In genomic region chr9:63174001-63174721, GRCm38 (mm10) we compare ENCODE assay signal across 34 mouse cellular contexts. TPM values are rescaled to one million over a fixed set of nuclear protein-coding genes. Genes with fewer than 3 reads are reported as not detected.
DNase-seq lines count a peak whose midpoint lies in the region; ATAC-seq lines count a peak whose summit lies in the region.
"Had no signal": no experiment of that assay in that cellular context is flagged by ENCODE, and none has a peak within 500 bp of the region (broad histone marks: within the 10 kb centered on the region; RNA-seq: fewer than 3 reads in every experiment).

No protein-coding gene starts in this region.

- H3K36me3 ChIP-seq in kidney, embryonic 16.5 days (ENCODE audit: insufficient read depth, low read length) = 0 out of 2 replicates have a peak, but pooled peaks cover 3% of the 10 kb centered on the region
- H3K36me3 ChIP-seq: hindbrain, embryonic 15.5 days; neural tube, embryonic 15.5 days had no signal

- H3K4me3 ChIP-seq in kidney, embryonic 16.5 days (ENCODE audit: low read length) = no peak overlapping the region
- H3K4me3 ChIP-seq: forebrain, embryonic 13.5 days; hindbrain, embryonic 10.5 days; hindbrain, embryonic 15.5 days; liver, embryonic 12.5 days; megakaryocyte, embryonic 14.5 days; midbrain, embryonic 12.5 days; neural tube, embryonic 15.5 days had no signal

- WGBS in kidney, embryonic 16.5 days = 66% methylated on average over 8 of the region's 8 CpGs

- H3K27me3 ChIP-seq in kidney, embryonic 16.5 days (ENCODE audit: insufficient read depth, low read length) = no peaks in the 10 kb centered on the region
- H3K27me3 ChIP-seq: hindbrain, embryonic 15.5 days; liver, embryonic 12.5 days; megakaryocyte, embryonic 14.5 days; neural tube, embryonic 15.5 days; Patski had no signal

- H3K9ac ChIP-seq in kidney, embryonic 16.5 days (replicated peaks; ENCODE audit: low read length) = no peak overlapping the region
- H3K9ac ChIP-seq: forebrain, embryonic 13.5 days; hindbrain, embryonic 15.5 days; liver, embryonic 12.5 days; liver, postnatal 0 days; midbrain, embryonic 12.5 days; neural tube, embryonic 15.5 days had no signal

- ATAC-seq in kidney, embryonic 16.5 days (ENCODE audit: low FRiP score, low TSS enrichment) = no peak
- ATAC-seq: forebrain, embryonic 13.5 days; liver, embryonic 12.5 days; liver, postnatal 0 days; Patski had no signal

- DNase-seq in kidney, adult 8-10 months = peak; percentile 19
- peak; percentile 57 for DNase-seq in thymus, postnatal 0 days (ENCODE audit: low spot score)
- DNase-seq in thymus, postnatal 10 days (ENCODE audit: low spot score in 2 of 2) = no peak
- peak; percentile 23 for DNase-seq in thymus, postnatal 14 days
- DNase-seq in gastrocnemius, adult 18-20 months (ENCODE audit: low spot score) = no peak
- DNase-seq in ovary, adult 18-20 months (ENCODE audit: low spot score) = no peak
- DNase-seq: adrenal gland, postnatal 14 days; B cell, adult 2 months; cerebellum, adult 11 months; cerebellum, adult 9-10 months; cerebellum, postnatal 36 days; gastrocnemius, postnatal 14 days; heart, postnatal 14 days; left cerebral cortex, postnatal 4 days; liver, postnatal 0 days; lung, postnatal 36 days; right cerebral cortex, adult 18-20 months; right cerebral cortex, postnatal 4 days had no signal

- H3K27ac ChIP-seq in kidney, embryonic 16.5 days (ENCODE audit: low read length) = no peak overlapping the region
- H3K27ac ChIP-seq: forebrain, embryonic 13.5 days; hindbrain, embryonic 10.5 days; hindbrain, embryonic 15.5 days; kidney, postnatal 0 days; liver, embryonic 12.5 days; midbrain, embryonic 12.5 days; neural tube, embryonic 15.5 days had no signal

- no peak overlapping the region for H3K4me2 ChIP-seq in kidney, embryonic 16.5 days (replicated peaks; ENCODE audit: low read depth, low read length)
- H3K4me2 ChIP-seq: forebrain, embryonic 13.5 days; hindbrain, embryonic 15.5 days; liver, embryonic 12.5 days; midbrain, embryonic 12.5 days; neural tube, embryonic 15.5 days had no signal

- H3K9me3 ChIP-seq in kidney, embryonic 16.5 days (ENCODE audit: low read length) = no peaks in the 10 kb centered on the region
- H3K9me3 ChIP-seq: forebrain, embryonic 13.5 days; hindbrain, embryonic 15.5 days; liver, embryonic 12.5 days; megakaryocyte, embryonic 14.5 days; midbrain, embryonic 12.5 days; neural tube, embryonic 15.5 days had no signal

- peaks cover 6% of the 10 kb centered on the region; the same call in 1 of the 2 replicates for H3K4me1 ChIP-seq in kidney, embryonic 16.5 days (ENCODE audit: insufficient read depth, low read length)
- H3K4me1 ChIP-seq: hindbrain, embryonic 15.5 days; liver, embryonic 12.5 days; megakaryocyte, embryonic 14.5 days had no signal

RNA-seq across cellular contexts. Expression of gene Skor1, which starts 25.4 kb away (rescaled TPM):
- polyA plus RNA-seq in kidney, embryonic 16.5 days (2015; fragmentation: Nextera tagmentation; extraction: Ambion mirVana) = not detected in 2 replicates
- 0.10 TPM in 1 of 2 replicates, not detected in the other for polyA plus RNA-seq in thymus, postnatal 0 days (2015; fragmentation: Nextera tagmentation; extraction: Ambion mirVana)
- under 1 TPM; 0.05 to 0.11 TPM for total RNA-seq in gastrocnemius, adult 18-20 months (2021)
- total RNA-seq: adrenal gland, postnatal 14 days; granulocyte monocyte progenitor cell, adult 5-6 weeks; heart, postnatal 14 days; MEL; monocyte, adult 5-6 weeks had no signal
- polyA plus RNA-seq: heart, embryonic 14.5 days; intestine, embryonic 14.5 days; kidney, postnatal 0 days; liver, embryonic 12.5 days; liver, postnatal 0 days; lung, embryonic 16.5 days had no signal

Comparison
In these comparisons a context has a peak if more than half of its experiments do, and no peak if none do; other contexts are left out.
1. DNase-seq: peak in kidney, adult 8-10 months (2 of 2), thymus, postnatal 0 days (single experiment) and thymus, postnatal 14 days (single experiment); none in thymus, postnatal 10 days (0 of 2), gastrocnemius, adult 18-20 months (single experiment) and ovary, adult 18-20 months (single experiment).